Mouse (Mus musculus) lung, postnatal 36 days (tissue): ENCODE data around the gene Ano2.

ENCODE experiments used
- DNase-seq: peaks from one replicate; pipeline ENCODE4 v3.0.0; 2022; ENCODE audit warnings: mixed read lengths

Ano2 gene

DNA sequence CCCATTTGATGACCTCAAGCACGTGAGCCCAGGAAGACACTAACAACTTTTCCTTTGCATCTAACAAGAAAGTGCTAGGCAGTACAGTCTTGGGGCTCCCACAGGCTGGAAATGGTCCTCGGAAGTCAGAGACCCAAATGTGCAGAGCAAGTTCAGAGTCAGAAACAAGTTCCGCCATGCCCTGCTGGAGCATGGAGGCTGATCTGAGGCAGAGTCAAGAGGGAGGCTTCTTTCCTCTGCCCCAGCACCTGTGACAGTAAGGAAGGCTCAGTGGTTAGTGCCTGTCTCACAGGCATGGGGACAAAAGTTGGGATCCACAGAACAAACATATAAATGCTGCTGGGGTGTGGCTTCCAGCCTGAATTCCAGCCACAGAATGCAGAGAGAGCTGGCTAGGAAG lies 390.3 kb downstream of the Ano2 start:
- DNase-seq = no peak

DNA sequence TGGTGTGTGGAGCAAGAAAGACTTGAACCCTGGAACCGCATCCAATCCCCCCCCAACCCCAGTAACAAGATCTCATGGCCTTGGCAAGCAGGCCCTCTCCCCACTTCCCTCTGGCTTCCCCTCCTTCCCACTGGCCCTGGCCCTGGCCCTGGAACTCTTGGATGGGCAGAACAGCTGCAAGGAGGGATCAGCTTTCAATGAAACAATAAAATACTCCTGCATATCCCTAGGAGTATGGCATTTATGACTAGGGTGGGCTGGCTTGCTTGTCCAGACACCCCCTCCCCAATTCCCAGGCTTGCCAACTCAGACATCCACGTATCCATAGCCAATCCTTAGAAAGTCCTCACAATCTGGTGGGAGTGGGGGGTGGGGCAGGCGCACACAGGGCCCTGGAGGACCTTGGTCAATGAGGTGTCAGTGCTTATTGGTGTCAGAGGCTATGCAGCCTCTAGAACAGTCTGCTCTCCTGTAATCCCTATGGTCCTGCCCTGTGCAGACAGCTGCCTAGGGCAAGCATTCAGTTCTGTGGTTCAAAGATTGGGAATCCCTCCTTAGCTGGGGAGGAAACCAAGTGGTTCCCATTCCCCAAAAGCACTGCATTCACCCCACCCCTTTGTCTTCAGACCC lies 396.2 kb downstream of the Ano2 start:
- no peak for DNase-seq

DNA sequence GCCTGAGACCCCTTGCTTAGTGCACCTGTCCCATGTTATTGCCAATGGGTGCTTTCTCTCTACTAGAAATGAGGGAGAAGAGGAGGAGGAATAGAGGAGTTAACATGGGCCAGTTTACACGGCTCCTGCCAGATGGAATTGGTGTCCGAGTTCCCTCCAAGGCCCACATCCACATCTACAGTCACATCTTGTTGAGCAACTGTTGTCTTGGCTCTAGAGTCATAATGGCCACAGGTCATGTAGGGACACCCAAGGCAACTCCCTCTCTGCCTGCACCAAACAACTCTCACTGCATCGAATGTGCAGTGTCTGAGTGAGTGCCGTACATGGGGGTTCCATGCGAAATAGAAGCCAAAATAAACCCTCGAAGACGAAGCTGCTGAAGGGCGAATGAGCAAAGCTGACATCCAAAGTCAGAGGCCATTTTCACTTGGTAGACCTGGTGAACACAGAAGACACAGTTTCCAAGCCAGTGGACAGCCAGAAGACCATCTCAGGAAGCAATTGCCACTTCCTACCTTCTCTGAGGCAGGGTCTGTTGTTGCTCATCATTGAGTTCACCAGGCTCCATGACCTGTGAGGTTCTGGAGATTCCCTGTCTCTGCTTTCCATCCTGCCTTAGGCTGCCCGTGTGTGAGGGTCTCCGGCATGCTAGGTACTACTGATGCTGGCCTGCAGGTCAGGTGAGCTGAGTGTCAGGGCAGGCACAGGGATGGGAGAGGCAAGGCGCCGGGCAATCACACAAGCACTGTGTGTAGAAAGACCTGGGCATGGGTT lies 398.5 kb downstream of the Ano2 start:
- DNase-seq = peak; percentile 34
